Mouse (Mus musculus): Measurements from ENCODE around the gene Taf15. TPM values are rescaled to one million over a fixed set of nuclear protein-coding genes. Genes with fewer than 3 reads are reported as not detected.
A peak's percentile ranks its signal among the peaks of the same experiment; 100 is the strongest.

Taf15 gene
- polyA plus RNA-seq, 1 experiment, result 44.6 TPM

DNA sequence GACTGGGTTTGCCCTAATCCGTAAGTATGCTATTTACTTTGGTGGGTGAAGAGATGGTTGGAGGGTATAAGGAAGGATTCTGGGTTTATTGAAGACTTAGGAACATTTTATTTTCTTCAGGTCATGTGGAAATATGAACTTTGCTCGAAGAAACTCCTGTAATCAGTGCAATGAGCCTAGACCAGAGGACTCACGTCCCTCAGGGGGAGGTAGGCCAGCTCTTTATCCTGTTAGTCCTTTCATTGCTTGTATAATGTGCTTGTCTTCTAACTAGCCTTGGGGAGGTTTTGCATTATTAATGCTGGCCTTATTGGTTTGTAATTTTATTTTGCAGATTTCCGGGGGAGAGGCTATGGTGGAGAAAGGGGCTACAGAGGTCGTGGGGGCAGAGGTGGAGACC, 31.4 kb downstream of the Taf15 start:
- no peak for TF ChIP-seq CEBPB (IDR thresholded peaks at IDR 0.05; ENCODE audit: low read depth)
- TF ChIP-seq FOSL1 (IDR thresholded peaks at IDR 0.05; ENCODE audit: insufficient read depth, low read length, poor library complexity, severe bottlenecking), result no peak
- TF ChIP-seq USF1 (IDR thresholded peaks at IDR 0.05; ENCODE audit: low read depth), result no peak
- TF ChIP-seq CTCF (IDR thresholded peaks at IDR 0.05; ENCODE audit: control insufficient read depth, insufficient read depth, insufficient read length), result no peak
- TF ChIP-seq MAX (IDR thresholded peaks at IDR 0.05), result no peak
- TF ChIP-seq MYOD1 (IDR thresholded peaks at IDR 0.05; ENCODE audit: control insufficient read depth, insufficient read length, low read depth), result no peak
- Histone ChIP-seq H3ac (ENCODE audit: control insufficient read depth, insufficient read length, low read depth) (no peak overlapping the region), H3K27me3 (ENCODE audit: control insufficient read depth, insufficient read depth, insufficient read length) (no peaks in the 10 kb centered on the region), H3K4me3 (ENCODE audit: insufficient read depth, poor library complexity, severe bottlenecking) (no peak overlapping the region), H3K36me3 (ENCODE audit: control insufficient read depth, insufficient read depth) (peaks cover 94% of the 10 kb centered on the region), H3K79me3 (ENCODE audit: low read depth) (no peaks in the 10 kb centered on the region), H3K79me2 (ENCODE audit: control insufficient read depth, insufficient read depth) (no peaks in the 10 kb centered on the region)

DNA sequence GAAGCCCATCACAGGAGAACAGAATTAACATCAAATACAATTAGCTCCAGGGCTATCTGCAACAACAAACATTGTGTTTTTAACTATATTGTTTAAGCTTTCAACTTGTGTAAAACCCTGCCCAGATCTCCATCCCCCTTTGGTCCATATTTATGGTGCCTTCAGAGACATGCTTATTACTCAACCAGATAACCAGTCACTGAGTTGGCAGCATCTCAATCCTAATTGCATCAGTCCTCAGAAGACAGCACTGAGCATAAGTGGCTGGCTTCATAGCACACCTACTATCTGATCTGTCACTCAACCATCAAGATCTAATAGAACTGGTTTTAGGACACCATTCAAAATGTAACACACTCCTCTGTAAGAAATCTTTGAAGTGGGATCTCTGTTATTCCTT, 36.6 kb downstream of the Taf15 start:
- H3ac ChIP-seq (ENCODE audit: control insufficient read depth, insufficient read length, low read depth), result no peak overlapping the region
- no peaks in the 10 kb centered on the region for H3K27me3 ChIP-seq (ENCODE audit: control insufficient read depth, insufficient read depth, insufficient read length)
- H3K4me3 ChIP-seq (ENCODE audit: insufficient read depth, poor library complexity, severe bottlenecking), result no peak overlapping the region
- peaks cover 43% of the 10 kb centered on the region for H3K36me3 ChIP-seq (ENCODE audit: control insufficient read depth, insufficient read depth)
- H3K79me2 ChIP-seq (ENCODE audit: control insufficient read depth, insufficient read depth), result no peaks in the 10 kb centered on the region
- TF ChIP-seq CEBPB (IDR thresholded peaks at IDR 0.05; ENCODE audit: low read depth), result no peak
- no peak for TF ChIP-seq CTCF (IDR thresholded peaks at IDR 0.05; ENCODE audit: control insufficient read depth, insufficient read depth, insufficient read length)
- no peak for TF ChIP-seq MAX (IDR thresholded peaks at IDR 0.05)
- TF ChIP-seq USF1 (IDR thresholded peaks at IDR 0.05; ENCODE audit: low read depth), result no peak
- no peak for TF ChIP-seq MYOG (IDR thresholded peaks at IDR 0.05; ENCODE audit: control insufficient read depth, extremely low read depth, insufficient read length)
- no peak for TF ChIP-seq FOSL1 (IDR thresholded peaks at IDR 0.05; ENCODE audit: insufficient read depth, low read length, poor library complexity, severe bottlenecking)
- TF ChIP-seq MYOD1 (IDR thresholded peaks at IDR 0.05; ENCODE audit: control insufficient read depth, insufficient read length, low read depth), result no peak
- H3K79me3 ChIP-seq (ENCODE audit: low read depth), result no peaks in the 10 kb centered on the region

DNA sequence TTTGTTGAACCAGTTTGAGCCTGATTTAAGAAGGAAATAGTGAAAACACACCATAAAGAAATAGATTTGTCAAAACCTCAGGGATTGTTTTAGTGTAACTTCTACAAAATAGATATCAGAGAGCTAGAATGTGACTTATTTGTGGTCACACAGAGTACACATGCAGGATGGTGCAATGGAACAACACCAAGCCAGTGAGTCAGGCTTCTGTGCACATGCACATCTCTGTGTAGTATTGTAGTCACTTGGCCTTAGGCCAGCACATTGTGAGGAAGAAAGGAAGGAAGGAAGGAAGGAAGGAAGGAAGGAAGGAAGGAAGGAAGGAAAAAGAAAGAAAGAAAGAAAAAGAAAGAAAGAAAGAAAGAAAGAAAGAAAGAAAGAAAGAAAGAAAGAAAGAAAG, 44.3 kb downstream of the Taf15 start:
- H3K79me3 ChIP-seq (ENCODE audit: low read depth), result no peaks in the 10 kb centered on the region
- no peak overlapping the region for H3K4me3 ChIP-seq (ENCODE audit: insufficient read depth, poor library complexity, severe bottlenecking)
- H3K27me3 ChIP-seq (ENCODE audit: control insufficient read depth, insufficient read depth, insufficient read length), result no peaks in the 10 kb centered on the region
- no peak overlapping the region for H3ac ChIP-seq (ENCODE audit: control insufficient read depth, insufficient read length, low read depth)
- H3K36me3 ChIP-seq (ENCODE audit: control insufficient read depth, insufficient read depth), result no peaks in the 10 kb centered on the region
- TF ChIP-seq CEBPB (IDR thresholded peaks at IDR 0.05; ENCODE audit: low read depth), result peak; percentile 54
- TF ChIP-seq CTCF (IDR thresholded peaks at IDR 0.05; ENCODE audit: control insufficient read depth, insufficient read depth, insufficient read length), result no peak
- TF ChIP-seq FOSL1 (IDR thresholded peaks at IDR 0.05; ENCODE audit: insufficient read depth, low read length, poor library complexity, severe bottlenecking), result no peak
- no peaks in the 10 kb centered on the region for H3K79me2 ChIP-seq (ENCODE audit: control insufficient read depth, insufficient read depth)

DNA sequence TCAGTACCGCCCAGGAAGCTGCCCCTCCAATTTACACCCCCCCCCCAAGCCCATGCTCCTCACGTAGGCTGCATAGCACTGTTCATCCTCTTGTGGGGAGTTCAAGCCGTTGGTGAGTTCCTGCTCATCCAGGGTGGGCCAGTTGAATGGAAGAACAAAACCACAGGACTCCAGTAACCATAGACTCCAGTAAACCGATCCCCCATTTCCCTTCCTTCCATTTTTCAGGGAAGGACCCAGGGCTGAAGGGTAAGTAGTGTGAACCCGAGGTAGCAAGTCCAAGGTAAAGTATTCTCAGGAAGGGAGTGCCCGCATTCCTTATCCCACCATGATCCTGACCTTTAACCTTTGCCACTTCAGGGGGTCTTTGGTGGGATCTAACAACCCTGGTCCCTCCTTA, 45.5 kb downstream of the Taf15 start:
- Histone ChIP-seq H3K27me3 (ENCODE audit: control insufficient read depth, insufficient read depth, insufficient read length) (no peaks in the 10 kb centered on the region), H3K79me2 (ENCODE audit: control insufficient read depth, insufficient read depth) (no peaks in the 10 kb centered on the region), H3K4me3 (ENCODE audit: insufficient read depth, poor library complexity, severe bottlenecking) (no peak overlapping the region), H3K36me3 (ENCODE audit: control insufficient read depth, insufficient read depth) (no peaks in the 10 kb centered on the region), H3ac (ENCODE audit: control insufficient read depth, insufficient read length, low read depth) (no peak overlapping the region), H3K79me3 (ENCODE audit: low read depth) (no peaks in the 10 kb centered on the region)
- TF ChIP-seq USF1 (IDR thresholded peaks at IDR 0.05; ENCODE audit: low read depth), result no peak
- TF ChIP-seq MYOD1 (IDR thresholded peaks at IDR 0.05; ENCODE audit: control insufficient read depth, insufficient read length, low read depth), result no peak
- no peak for TF ChIP-seq CEBPB (IDR thresholded peaks at IDR 0.05; ENCODE audit: low read depth)
- TF ChIP-seq CTCF (IDR thresholded peaks at IDR 0.05; ENCODE audit: control insufficient read depth, insufficient read depth, insufficient read length), result no peak
- no peak for TF ChIP-seq MAX (IDR thresholded peaks at IDR 0.05)
- TF ChIP-seq MYOG (IDR thresholded peaks at IDR 0.05; ENCODE audit: control insufficient read depth, extremely low read depth, insufficient read length), result no peak
- TF ChIP-seq FOSL1 (IDR thresholded peaks at IDR 0.05; ENCODE audit: insufficient read depth, low read length, poor library complexity, severe bottlenecking), result no peak

DNA sequence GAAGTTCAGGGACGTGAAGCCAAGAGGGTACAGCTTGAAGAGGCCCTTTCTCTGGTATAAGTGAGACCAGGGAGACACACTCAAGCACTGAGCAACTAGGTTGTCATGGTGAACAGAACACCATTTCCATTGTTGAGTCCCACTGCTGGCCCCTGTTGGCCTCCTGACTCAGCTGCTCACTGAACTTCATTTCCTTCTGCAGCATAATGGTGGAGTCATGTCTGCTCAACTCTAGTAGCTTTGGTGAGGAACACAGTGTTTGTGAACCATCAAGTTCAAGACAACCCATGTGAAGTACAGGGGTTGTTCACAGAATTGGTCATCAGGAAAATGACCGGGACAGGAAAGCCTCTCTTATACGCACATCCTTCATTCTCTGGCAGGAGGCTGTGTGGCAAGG, 49.2 kb downstream of the Taf15 start, which contains the start of gene Heatr9:
Gene Heatr9, minus strand, starts transcription at position 101 of the 400 bp plus-strand sequence.
- no peaks in the 10 kb centered on the region for H3K79me3 ChIP-seq (ENCODE audit: low read depth)
- no peak within 1 kb of the TSS for H3ac ChIP-seq (ENCODE audit: control insufficient read depth, insufficient read length, low read depth)
- TF ChIP-seq MYOG (IDR thresholded peaks at IDR 0.05; ENCODE audit: control insufficient read depth, extremely low read depth, insufficient read length) (no peak), USF1 (IDR thresholded peaks at IDR 0.05; ENCODE audit: low read depth) (no peak), CEBPB (IDR thresholded peaks at IDR 0.05; ENCODE audit: low read depth) (no peak), CTCF (IDR thresholded peaks at IDR 0.05; ENCODE audit: control insufficient read depth, insufficient read depth, insufficient read length) (no peak), MYOD1 (IDR thresholded peaks at IDR 0.05; ENCODE audit: control insufficient read depth, insufficient read length, low read depth) (no peak), MAX (IDR thresholded peaks at IDR 0.05) (no peak), FOSL1 (IDR thresholded peaks at IDR 0.05; ENCODE audit: insufficient read depth, low read length, poor library complexity, severe bottlenecking) (no peak)
- no peaks in the 10 kb centered on the region for H3K36me3 ChIP-seq (ENCODE audit: control insufficient read depth, insufficient read depth)
- no peaks in the 10 kb centered on the region for H3K27me3 ChIP-seq (ENCODE audit: control insufficient read depth, insufficient read depth, insufficient read length)
- no peaks in the 10 kb centered on the region for H3K79me2 ChIP-seq (ENCODE audit: control insufficient read depth, insufficient read depth)
- H3K4me3 ChIP-seq (ENCODE audit: insufficient read depth, poor library complexity, severe bottlenecking), result no peak within 1 kb of the TSS

DNA sequence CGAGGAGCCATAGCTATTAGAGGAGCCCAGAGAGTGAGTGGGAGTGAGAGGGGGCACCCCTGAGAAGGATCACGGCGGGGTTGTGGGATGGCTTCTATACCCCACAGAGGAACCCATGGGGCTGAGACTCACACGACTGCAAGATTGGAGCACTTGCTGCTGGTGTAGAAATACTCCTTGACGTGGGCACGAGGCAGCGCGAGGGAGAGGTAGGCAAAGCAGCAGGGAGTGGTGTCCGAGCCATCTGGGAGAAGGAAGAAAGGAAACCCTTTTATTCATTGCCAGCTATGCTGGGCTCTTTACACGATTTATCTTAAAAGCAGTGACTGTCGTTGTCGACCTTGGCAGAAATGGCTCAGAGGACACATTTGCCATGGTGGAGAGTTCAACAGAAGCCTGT, 56.1 kb downstream of the Taf15 start:
- Histone ChIP-seq H3K79me3 (ENCODE audit: low read depth) (no peaks in the 10 kb centered on the region), H3K4me3 (ENCODE audit: insufficient read depth, poor library complexity, severe bottlenecking) (no peak overlapping the region), H3ac (ENCODE audit: control insufficient read depth, insufficient read length, low read depth) (no peak overlapping the region), H3K27me3 (ENCODE audit: control insufficient read depth, insufficient read depth, insufficient read length) (no peaks in the 10 kb centered on the region), H3K36me3 (ENCODE audit: control insufficient read depth, insufficient read depth) (no peaks in the 10 kb centered on the region), H3K79me2 (ENCODE audit: control insufficient read depth, insufficient read depth) (no peaks in the 10 kb centered on the region)
- TF ChIP-seq USF1 (IDR thresholded peaks at IDR 0.05; ENCODE audit: low read depth) (no peak), MAX (IDR thresholded peaks at IDR 0.05) (no peak), CEBPB (IDR thresholded peaks at IDR 0.05; ENCODE audit: low read depth) (no peak), MYOD1 (IDR thresholded peaks at IDR 0.05; ENCODE audit: control insufficient read depth, insufficient read length, low read depth) (no peak), FOSL1 (IDR thresholded peaks at IDR 0.05; ENCODE audit: insufficient read depth, low read length, poor library complexity, severe bottlenecking) (no peak), CTCF (IDR thresholded peaks at IDR 0.05; ENCODE audit: control insufficient read depth, insufficient read depth, insufficient read length) (no peak), MYOG (IDR thresholded peaks at IDR 0.05; ENCODE audit: control insufficient read depth, extremely low read depth, insufficient read length) (no peak)
